Mouse (Mus musculus) kidney, adult 18-20 months (tissue): ENCODE results near the gene Lrwd1.
A peak's percentile ranks its signal among the peaks of the same experiment; 100 is the strongest.
"Not testable (repeated sequence)": the region's sequence is repeated elsewhere in the genome, so short reads cannot be mapped to it uniquely, and the experiment has no call there.

Experiments
- DNase-seq: peaks from one replicate; pipeline ENCODE4 v3.0.0; 2021

Gene Lrwd1

DNA sequence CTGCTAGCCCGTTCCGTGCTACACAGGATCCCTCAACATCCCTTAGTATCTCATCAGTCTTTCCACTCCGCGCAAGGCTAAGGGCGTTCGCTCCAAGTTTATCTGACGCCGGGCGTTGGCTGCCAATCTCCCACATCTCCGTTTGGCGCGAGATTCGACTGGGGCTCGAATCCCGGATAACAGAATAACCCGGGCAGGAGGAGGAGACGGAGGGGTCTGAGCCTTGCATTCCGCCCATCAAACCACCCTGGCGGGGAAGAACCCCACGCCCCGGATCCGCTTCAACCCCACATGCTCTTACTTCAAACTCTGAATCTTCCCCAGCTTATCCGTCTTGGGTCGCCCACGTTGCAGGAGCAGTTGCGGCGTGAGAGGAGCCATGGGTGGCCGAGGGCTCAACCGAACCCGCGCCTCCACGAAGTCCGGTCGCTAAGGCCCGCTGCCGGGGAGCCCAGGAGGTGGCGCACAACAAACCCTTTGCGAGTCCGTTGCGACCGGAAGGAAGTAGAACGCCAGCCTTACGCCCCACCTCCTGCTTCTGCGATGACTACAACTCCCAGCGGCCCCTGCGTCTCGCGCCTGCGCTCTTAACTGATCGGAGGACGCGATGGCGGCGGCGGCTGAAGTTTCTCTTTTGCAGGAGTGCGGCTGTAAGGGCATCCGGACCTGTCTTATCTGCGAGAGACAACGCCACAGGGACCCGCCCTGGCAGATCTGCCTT, at the start of gene Lrwd1, which contains the start of gene Alkbh4:
TSS of gene Lrwd1 (minus strand) at position 504 of the 721 bp plus-strand sequence.
TSS of gene Alkbh4 (plus strand) at position 576 of the 721 bp plus-strand sequence.
- DNase-seq, result peak; percentile 96

DNA sequence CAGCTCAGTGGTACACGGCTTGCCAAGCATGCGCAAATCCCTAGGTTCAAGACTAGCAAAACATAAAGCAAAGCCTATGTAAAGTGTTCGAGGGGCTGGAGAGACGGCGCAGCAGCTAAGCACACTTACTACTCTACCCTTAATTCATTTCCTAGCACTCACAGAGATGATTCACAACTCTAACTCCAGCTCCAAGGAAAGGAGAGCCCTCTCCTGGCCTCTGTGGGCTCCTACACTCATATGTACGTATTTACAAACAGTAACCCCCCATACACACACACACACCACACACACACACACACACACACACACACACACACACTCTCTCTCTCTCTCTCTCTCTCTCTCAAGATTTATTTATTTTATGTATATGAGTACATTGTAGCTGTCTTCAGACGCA, 47.9 kb upstream of the Lrwd1 start:
- no peak for DNase-seq

DNA sequence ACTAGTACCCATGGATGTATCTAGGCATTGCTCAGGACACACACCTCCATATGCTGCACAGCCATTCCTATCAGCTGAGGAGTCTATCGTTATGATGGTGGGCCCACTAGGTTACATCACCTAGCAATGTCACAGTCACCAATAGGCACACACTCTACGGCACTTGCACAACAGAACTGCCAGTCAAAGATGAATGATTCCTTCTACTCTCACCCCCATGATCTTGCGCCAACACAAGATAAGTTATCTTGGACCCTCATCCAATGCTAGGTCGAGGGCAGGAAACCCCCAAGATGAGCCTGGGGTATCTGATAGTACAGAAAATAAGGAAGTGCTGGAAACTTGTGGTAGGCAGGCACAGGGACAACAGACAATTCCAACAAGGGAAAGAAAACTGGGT, 47.0 kb upstream of the Lrwd1 start:
- no peak for DNase-seq

DNA sequence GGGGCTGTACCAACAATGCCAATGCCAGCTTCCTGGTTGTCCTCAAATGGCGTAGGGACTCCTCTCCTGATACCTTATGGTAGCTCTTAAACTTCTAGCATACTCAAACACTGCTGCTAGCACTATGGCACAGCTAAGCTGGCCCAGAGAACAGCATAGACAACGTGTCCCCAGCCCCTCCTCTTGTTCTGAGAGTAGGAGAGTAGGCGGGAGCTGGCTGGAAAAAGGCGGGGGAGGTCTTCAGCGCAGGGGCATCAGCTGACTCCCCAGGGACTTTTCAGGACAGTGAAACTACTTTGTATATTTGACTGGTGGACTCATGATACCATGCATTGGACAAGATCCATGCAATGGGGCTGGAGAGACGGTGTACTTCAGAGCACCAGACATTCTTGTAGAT, 46.2 kb upstream of the Lrwd1 start:
- DNase-seq, result no peak

DNA sequence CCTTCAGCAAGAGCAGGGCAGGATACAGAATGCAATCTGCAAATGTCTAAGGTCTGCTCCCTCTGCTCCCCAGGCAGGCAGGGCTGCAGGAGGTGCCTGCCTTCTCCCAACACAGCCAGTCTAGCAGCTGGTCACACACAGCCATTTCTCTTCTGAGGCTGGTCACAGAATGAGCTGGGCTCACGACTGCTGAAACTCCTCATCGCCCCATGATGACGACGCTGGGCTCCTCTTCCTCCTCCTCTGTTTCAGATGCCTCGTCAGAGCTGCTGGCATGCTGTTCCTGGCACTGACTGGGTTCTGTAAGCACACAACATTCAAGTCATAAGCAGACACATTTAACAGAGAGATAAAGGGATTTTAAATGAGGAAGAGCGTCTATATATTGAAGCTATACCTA, 45.3 kb upstream of the Lrwd1 start:
- DNase-seq, result no peak

DNA sequence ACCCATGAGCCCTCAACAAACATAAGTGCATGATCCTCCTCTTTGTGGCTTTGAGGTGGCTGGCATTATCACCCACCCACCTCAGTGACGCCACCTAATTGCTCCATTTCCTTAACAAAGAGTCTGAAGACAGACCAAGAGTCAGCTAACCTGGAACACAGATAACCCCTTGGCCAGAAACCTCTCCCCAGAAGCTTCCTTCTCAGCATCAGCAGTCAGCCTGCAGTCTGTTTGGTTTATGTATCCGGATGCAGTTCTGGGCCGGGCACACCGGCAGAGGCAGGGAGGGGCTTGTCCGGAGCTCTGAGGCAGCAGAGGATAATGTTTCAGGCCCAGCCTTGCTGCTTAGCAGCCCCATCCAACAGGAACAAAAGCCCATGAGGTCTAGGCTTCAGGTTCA, 43.7 kb upstream of the Lrwd1 start:
- DNase-seq, result no peak

DNA sequence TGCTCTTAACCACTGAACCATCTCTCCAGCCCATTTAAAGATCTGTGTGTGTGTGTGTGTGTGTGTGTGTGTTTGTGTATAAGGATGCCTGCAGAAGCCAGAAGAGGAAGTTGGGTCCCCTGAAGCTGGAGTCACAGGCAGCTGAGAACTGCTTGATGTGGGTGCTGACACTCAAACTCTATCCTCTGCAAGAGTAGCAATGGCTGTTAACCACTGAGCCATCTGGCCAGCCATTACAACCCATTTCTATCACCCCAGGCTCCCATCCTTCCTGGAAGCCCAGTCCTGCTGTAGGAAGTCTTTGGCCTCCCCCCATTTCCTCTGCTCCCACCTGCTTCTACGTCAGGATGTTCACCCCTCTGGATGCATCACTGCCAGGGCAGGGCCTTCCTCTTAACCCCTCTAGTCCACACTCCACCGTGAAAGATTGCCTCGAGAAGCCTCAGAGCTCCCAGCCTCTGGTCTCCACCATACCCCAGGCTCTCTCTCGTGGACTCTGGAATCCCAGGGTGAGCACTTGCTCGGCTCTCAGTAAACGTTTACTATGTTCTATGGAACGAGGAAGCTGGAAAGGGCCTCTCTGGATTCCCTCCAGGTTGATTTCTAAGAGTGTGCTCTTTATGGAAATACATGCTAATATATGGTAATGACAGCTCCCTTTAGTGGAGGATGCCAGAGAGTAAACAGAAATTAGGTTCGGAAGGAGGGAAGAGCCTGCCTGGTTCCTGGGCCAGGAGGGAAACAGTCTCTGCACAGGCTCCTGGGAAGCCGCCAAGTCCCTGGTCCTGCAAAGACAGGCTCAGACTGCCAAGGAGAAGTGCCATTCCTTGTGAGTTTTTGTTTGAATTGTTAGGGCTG, 38.0 kb upstream of the Lrwd1 start:
- DNase-seq, result peak; percentile 70

DNA sequence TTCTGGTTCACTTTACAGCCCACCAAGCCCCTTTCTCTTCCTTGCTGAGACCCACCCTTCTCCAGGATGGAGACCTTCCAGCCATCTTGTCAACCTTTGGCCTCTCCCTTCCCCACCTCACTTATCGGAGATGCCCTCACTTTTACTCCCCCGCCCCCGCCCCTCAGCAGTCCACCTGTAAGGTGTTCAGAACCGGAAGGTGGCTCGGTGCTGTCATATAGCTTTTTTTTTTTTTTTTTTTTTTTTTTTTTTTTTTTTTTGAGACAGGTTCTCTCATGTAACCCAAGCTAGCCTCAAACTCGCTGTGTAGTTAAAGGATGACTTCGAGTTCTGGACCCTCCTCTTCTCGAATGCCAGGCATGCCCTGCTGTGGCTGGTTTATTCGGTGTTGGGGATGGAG, 37.1 kb upstream of the Lrwd1 start:
- no peak for DNase-seq

DNA sequence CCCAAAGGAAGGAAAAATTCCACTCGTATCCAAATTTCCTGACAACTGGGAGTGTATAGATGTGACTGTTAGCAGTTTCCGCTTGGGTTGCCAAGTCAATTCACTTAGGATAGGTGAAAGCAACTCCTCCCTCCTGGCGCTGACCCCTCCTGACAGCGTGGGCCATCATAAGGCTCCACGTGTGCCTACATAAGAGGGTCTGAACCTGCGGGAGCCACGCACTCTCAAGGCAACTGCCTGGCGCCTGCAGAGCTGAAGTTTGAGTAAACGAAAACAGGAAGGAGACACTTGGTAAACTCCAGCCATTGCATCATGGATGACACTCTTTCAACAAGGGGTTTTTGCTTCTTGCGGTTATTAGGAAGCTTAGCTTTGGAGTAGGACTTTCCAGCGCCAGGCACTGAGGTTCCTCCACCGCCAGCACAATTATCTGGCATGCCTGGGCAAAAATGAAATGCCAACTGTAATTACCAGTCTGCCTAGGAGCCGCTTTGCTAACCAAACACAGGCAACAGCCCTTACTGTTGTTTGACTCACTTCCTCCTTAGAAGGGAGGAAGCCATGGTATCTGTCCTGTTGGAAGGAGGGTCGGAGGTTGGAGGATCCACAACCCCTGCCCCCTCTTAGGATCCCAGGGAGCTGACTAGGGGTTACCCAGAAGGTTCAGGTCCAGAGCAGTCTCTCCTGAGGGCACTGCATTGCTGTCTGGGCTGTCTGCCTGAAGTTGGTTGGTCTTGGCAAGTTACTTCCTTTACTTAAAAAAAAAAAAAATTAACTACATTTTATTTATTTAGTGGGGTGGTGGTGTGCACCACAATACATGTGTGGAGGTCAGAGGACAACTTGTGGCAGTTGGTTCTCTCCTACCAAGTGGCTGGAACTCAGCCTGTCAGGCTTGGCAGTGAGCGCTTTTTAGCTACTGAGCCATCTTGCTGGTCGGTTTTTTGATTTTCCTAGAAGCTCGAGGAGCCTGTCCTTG, 35.8 kb upstream of the Lrwd1 start:
- DNase-seq, result peak; percentile 29

DNA sequence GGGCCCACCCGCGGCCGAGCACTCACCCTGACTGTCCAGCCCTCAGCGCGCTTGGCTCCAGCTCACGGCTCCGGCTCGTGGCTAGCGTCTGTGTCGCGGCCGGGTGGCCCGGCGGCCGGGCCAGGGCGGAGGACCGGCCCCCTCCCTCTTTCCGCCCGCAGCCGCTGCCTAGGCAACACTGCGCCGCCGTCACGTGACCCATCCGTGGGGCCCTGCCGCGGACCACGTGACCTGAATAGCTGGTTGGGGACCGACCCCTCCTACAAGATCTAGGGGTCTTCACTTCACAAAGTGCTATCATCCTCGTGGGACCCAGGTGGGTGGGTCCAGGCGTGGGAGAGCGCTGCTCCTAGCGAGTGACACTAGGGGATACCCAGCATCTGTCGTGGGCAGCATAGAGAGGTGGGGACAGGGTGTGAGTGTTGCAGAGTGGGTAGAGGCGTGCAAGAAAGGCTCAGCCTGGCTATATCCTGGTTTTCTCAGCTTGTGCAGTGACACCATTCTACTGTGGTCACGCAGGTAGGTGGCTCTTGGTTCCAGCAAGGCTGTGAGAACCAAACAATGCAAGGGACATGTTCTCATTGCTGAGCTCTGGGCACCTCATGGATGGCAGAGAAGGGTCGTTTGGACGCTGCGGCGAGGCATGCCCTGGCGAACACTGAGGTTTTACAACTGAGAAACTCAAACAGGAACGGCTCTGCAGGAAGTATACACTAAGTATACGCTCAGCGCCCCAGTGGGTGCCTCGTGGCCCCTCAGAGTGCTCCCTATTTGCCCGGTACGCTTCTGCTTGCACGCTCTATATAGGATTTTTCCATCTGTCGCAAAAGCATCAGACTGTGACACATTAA, 34.9 kb upstream of the Lrwd1 start, which contains the start of gene Orai2:
TSS of gene Orai2 (minus strand) at position 202 of the 851 bp plus-strand sequence.
- DNase-seq, result peak; percentile 81

DNA sequence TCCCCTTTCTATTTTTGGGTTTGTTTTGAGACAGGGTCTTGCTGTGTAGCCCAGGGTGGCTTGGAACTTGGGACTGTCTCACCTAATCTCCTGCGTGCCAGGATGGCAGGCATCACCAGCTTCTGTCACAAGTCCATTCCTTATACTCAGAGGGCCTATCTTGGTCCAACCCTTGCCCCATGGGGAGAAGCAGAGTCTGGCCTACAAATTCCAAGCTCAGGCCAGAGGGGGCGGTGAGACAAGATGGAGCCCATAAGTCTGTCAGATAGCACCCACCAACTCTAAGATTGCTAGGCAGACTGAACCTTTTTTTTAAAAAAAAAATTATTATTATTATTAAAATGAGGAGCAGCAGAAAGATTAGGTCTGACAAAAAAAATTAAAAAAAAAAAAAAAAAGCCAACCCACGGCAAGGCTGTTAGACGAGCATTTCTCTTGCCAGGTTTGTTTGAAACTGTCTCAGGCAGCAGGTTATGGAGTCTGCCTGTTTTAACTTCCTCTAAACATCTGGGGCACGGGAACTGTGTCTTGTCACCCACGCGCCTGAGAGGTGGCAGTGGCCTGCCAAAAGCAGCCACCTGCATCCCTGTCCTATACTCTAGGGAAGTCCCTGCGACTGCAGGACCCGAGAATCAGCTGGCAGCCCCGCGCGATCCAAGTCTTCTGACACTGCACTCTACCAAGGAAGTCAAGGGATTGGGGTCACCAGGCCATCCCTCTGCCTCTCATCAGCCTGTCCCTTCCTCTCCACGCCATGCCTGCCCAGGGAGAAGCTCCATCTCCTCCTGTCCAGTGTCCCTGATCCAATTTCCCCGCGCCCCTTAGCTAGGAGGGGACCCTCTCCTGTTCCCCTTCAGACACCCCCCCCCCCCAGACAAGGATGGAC, 34.0 kb upstream of the Lrwd1 start:
- DNase-seq, result peak; percentile 41

DNA sequence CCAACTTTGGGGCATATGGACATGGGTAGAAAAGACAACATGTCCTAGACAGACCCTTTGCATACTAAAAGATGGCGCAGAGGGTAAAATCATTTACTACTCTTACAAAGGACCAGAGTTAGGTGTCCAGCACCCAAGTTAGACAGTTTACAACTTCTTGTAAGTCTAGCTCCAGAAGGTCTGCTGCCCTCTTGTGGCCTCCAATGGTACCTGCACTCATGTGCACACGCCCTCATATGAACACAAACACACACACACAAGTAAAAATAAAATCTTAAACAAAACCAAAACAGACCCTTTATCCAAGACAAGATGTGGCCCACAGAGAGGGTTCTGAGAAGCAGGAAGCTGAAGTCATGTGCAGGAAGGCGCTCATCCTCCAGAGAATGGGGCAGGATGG, 32.2 kb upstream of the Lrwd1 start:
- DNase-seq, result no peak

DNA sequence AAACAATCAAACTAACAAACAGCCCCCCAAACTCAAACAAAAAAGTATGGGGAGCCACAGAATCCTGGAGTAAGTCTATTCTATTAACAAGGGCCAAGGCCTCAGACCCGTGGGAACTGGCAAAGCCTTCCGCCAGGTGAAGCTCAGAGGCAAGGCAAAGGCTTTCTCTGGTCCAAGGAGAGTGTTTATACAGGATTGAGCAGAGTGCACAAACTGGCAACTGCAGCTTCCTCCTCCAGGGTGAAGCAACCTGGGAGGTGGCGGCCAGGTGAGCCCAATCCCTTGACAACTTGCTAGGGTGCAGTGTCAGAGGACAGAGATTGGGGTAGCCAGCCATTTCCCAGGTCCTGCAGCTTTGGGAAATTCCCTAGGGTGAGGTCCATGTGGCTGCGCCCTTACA, 31.4 kb upstream of the Lrwd1 start:
- DNase-seq, result no peak

DNA sequence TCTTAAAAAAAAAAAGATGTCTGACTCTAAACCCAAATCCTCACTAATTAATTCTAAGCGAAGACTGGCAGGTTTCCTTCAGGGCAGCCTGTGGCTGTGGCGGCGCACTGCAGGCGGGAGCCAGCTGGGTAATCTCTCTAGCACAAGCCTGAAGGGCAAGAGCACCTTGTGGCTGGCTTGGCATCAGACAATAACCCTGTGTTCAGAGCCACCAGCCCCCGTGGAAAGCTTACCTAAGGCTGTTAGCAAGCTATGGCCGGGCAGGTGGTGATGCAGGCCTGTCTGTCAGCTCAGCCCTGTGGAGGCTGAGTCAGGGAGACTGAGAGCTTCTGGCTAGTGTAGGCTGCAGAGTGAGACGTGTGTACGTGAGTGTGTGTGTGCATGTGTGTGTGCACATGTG, 29.4 kb upstream of the Lrwd1 start:
- DNase-seq, result no peak

DNA sequence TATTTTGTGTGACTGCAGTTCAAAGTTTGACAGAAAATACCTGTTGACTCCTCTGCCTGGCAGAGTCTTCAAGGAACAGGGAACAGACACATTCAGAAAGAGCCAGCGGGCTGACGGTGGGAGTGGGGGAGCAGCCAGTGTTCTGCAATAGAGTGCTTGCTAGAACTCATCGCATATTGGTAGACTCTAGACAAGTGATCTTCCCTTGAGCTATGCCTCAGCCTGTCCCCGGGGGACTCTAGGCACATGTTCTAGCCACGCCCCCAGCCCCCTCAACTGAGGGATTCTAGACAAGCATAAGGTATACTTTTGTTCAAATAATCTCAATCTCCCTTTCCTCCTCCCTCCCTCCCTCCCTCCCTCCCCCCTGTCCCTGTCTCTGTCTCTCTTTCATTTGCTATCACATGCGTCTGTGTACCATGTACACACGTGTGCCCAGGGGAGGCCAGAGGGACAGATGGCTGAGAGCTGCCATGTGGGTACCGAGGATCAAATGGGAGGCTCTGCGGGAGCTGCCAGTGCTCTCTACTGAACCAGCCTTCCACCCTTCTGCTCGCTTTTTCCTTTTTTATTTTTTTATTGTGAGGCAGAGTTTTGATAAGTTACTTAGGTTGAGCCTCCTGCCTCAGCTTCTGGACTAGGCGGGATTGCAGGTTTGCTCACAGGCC, 28.1 kb upstream of the Lrwd1 start:
- DNase-seq, result no peak

DNA sequence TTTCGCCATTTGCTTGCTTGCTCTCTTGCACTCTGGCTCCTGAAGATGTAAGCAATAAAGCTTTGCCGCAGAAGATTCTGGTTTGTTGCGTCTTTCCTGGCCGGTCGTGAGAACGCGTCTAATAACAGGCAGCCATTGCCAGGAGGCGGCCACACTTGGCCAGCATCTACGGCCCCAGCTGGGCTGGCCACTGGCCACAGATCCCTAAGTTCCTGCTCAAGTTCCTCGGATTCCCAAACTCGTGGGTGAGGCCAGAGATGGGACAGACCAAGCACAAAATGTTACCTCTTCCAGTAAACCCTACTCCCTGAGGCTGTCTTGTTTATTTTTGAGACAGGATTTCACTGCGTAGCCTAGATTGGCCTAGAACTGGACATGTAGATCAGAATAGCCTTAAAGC, 24.2 kb upstream of the Lrwd1 start:
- DNase-seq, result not testable (repeated sequence)

DNA sequence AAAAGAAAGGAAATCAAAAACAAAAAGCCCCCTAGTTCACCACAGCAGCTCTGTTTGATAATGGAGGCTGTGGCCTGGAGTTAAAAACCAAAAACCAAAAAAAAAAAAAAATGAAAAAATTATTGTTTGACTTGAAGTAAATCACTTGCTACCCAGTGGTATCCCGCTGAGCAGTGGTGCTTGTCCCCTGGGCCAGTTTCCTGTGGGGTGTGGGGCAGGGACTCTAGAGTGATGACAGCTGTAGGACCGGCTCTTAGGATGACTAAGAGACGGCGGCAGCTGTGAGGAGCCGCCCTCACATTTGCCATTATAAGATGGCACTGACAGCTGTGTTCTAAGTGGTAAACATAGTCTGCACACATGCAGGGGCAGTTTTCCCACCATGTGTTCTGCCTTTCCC, 19.5 kb upstream of the Lrwd1 start:
- no peak for DNase-seq

DNA sequence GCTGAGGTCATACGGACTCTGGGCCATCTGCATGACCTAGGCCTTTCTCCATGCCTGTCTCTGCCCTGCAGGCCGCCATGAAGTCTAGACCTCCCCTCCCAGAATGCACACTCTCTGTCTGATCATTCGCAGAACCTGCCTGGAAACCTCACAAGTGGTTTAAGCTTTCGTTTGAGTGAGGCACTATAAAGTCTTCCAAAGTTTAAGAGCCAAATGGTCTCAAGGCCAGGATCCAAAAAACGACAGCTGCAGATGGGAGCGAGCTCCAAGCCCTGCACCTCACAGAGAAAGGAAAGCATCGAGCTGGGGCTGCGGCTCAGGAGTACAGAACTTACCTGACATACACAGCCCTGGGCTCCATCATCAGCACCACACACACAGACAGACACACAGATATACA, 16.5 kb upstream of the Lrwd1 start:
- DNase-seq, result no peak

DNA sequence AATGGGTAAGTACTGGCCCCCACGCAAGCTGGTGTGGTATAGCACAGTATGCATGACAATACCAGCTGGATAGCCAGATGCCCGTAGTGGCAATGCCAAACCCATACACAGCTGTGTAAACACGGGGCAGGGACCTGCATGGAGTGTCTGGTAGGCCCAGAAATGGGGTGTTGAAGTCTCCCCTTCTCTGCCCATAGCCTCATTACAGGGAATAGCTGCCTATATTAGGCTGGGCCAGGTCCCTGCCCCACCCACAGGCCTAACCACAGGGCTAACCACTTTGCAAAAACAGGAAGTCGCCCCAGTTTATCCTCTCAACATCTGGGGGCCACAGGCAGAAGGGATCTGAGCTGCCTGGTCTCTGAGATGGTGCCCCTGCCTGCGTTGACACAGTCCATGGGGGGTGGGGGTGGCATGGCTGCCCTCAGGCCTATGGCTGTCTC, 13.3 kb upstream of the Lrwd1 start:
- not testable (repeated sequence) for DNase-seq

DNA sequence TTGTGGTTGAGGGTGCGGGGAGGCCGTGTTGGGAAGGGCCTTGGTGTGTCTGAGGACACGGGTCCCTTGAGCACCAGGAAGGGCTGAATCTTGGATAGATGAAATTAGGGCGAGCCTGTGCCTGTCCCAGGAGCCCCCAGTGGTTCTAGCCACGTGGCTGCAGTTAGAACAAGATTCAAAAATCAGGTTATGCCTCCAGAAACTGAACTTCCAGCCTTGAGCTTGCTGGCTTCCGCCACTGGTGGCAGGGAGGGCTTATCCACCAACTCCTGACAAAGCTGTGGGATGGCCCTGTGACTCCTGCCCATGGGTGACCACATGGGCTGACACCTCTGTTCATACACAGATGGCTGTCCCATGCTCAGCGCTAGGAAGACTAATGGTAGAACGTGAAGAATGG, 11.8 kb upstream of the Lrwd1 start:
- no peak for DNase-seq
